Mouse (Mus musculus) right cerebral cortex, postnatal 4 days (tissue): ENCODE data around the gene Ppp4r1.

Source experiments
- DNase-seq: peaks from one replicate; pipeline ENCODE4 v3.0.0-alpha.2; 2022

The Ppp4r1 gene

GRCm38 (mm10) chr17:65813763-65814162, 31.4 kb downstream of the Ppp4r1 start:
- DNase-seq = no peak

- DNase-seq = no peak
These were observed 37.8 kb downstream of the Ppp4r1 start for GRCm38 (mm10) chr17:65820197-65820596.

GRCm38 (mm10) chr17:65822423-65822822, 40.0 kb downstream of the Ppp4r1 start:
- no peak for DNase-seq

- DNase-seq = no peak
These were observed 41.9 kb downstream of the Ppp4r1 start for GRCm38 (mm10) chr17:65824246-65824645.

GRCm38 (mm10) chr17:65826257-65826656, 43.9 kb downstream of the Ppp4r1 start:
- DNase-seq = no peak

- DNase-seq = no peak
These were observed 44.9 kb downstream of the Ppp4r1 start for GRCm38 (mm10) chr17:65827119-65827840.

GRCm38 (mm10) chr17:65827904-65828303, 45.5 kb downstream of the Ppp4r1 start:
- no peak for DNase-seq

GRCm38 (mm10) chr17:65828951-65829350, 46.6 kb downstream of the Ppp4r1 start:
- no peak for DNase-seq

- DNase-seq = no peak
These were observed 48.0 kb downstream of the Ppp4r1 start for GRCm38 (mm10) chr17:65830216-65830863.

- no peak for DNase-seq
These were observed 51.5 kb downstream of the Ppp4r1 start for GRCm38 (mm10) chr17:65833891-65834290.

- DNase-seq = no peak
These were observed 54.4 kb downstream of the Ppp4r1 start for GRCm38 (mm10) chr17:65836746-65837145.

- DNase-seq = no peak
These were observed 57.3 kb downstream of the Ppp4r1 start for GRCm38 (mm10) chr17:65839541-65840256.

GRCm38 (mm10) chr17:65842669-65843381, 60.5 kb downstream of the Ppp4r1 start:
- DNase-seq = no peak

- DNase-seq = no peak
These were observed 63.0 kb downstream of the Ppp4r1 start for GRCm38 (mm10) chr17:65845423-65845822.

GRCm38 (mm10) chr17:65847694-65848449, 65.5 kb downstream of the Ppp4r1 start:
- DNase-seq = peak; percentile 53

- no peak for DNase-seq
These were observed 68.1 kb downstream of the Ppp4r1 start for GRCm38 (mm10) chr17:65850487-65850886.

- DNase-seq = no peak
These were observed 69.4 kb downstream of the Ppp4r1 start for GRCm38 (mm10) chr17:65851749-65852148.

- DNase-seq = no peak
These were observed 71.0 kb downstream of the Ppp4r1 start for GRCm38 (mm10) chr17:65853326-65853725.

- no peak for DNase-seq
These were observed 71.6 kb downstream of the Ppp4r1 start for GRCm38 (mm10) chr17:65854006-65854405.

- DNase-seq = no peak
These were observed 75.2 kb downstream of the Ppp4r1 start for GRCm38 (mm10) chr17:65857617-65858016.

- peak; percentile 41 for DNase-seq
These were observed 80.2 kb downstream of the Ppp4r1 start for GRCm38 (mm10) chr17:65862579-65862978.

GRCm38 (mm10) chr17:65863830-65864229, 81.5 kb downstream of the Ppp4r1 start:
- DNase-seq = no peak
